Mouse (Mus musculus): ENCODE results near the gene Mkln1. TPM values are rescaled to one million over a fixed set of nuclear protein-coding genes. Genes with fewer than 3 reads are reported as not detected.

The Mkln1 gene
- polyA plus RNA-seq, 1 experiment from 2014 or later, result 136 TPM

DNA sequence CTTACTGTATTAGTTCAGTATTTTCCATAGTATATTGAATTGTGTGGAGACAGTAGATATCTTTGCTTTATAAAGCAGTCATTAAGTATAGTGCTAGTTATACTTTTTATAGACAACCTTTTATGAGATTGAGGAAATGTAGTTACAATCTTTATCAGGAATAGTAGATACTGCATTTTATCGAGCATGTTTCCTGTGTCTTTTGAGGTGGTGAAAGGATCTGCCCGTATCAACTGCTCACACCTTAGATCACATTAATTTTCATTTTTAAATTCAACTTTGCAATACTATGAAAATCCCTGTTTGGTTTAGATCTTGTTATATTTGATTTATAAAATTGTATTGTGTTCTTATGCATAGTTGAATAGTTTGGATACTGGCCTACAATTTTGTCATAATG, 38.7 kb downstream of the Mkln1 start:
- H3K4me3 ChIP-seq (replicated peaks; ENCODE audit: low read length), result no peak overlapping the region
- H3K36me3 ChIP-seq (replicated peaks; ENCODE audit: control insufficient read depth, insufficient read depth), result peaks cover 20% of the 10 kb centered on the region
- no peak overlapping the region for H3K9ac ChIP-seq
- 90% methylated on average over 2 of the region's 2 CpGs for WGBS
- H3K4me2 ChIP-seq (replicated peaks), result no peak overlapping the region
- no peak overlapping the region for H3K27ac ChIP-seq
- no peaks in the 10 kb centered on the region for H3K9me3 ChIP-seq (ENCODE audit: control insufficient read depth, low read length)
- H3K4me1 ChIP-seq (replicated peaks; ENCODE audit: control insufficient read depth, insufficient read depth, low read length), result no peaks in the 10 kb centered on the region
- DNase-seq (ENCODE audit: low spot score) (no peak), ATAC-seq (ENCODE audit: low FRiP score) (no peak)
- H3K27me3 ChIP-seq (ENCODE audit: control insufficient read depth, insufficient read depth, low read length), result no peaks in the 10 kb centered on the region

DNA sequence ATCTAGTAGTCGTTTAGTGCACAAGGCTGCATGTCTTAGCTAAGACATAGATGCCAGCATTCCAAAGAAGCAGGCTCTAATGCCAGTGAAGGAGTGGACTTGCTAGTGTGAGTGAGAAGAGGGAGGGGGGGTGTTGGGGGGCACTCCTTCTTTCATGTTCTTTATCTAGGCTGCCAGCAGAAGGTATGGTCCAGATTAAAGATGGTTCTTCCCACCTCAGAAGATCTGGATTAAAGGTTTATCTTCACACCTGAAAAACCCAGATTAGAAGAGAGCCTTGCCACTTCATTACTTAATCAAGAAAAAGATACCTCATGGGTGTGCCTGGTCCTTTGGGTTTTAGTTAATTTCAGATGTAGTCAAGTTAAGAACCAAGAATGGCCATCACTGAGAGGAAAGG, 46.7 kb downstream of the Mkln1 start:
- ATAC-seq (ENCODE audit: low FRiP score) (no peak), DNase-seq (ENCODE audit: low spot score) (no peak)
- H3K4me2 ChIP-seq (replicated peaks), result no peak overlapping the region
- H3K9me3 ChIP-seq (ENCODE audit: control insufficient read depth, low read length), result no peaks in the 10 kb centered on the region
- no peak overlapping the region for H3K27ac ChIP-seq
- H3K4me3 ChIP-seq (replicated peaks; ENCODE audit: low read length), result no peak overlapping the region
- H3K27me3 ChIP-seq (ENCODE audit: control insufficient read depth, insufficient read depth, low read length), result no peaks in the 10 kb centered on the region
- no peak overlapping the region for H3K9ac ChIP-seq
- H3K4me1 ChIP-seq (replicated peaks; ENCODE audit: control insufficient read depth, insufficient read depth, low read length), result no peaks in the 10 kb centered on the region
- peaks cover 7% of the 10 kb centered on the region for H3K36me3 ChIP-seq (replicated peaks; ENCODE audit: control insufficient read depth, insufficient read depth)
- 91% methylated on average over 1 of the region's 1 CpGs for WGBS

DNA sequence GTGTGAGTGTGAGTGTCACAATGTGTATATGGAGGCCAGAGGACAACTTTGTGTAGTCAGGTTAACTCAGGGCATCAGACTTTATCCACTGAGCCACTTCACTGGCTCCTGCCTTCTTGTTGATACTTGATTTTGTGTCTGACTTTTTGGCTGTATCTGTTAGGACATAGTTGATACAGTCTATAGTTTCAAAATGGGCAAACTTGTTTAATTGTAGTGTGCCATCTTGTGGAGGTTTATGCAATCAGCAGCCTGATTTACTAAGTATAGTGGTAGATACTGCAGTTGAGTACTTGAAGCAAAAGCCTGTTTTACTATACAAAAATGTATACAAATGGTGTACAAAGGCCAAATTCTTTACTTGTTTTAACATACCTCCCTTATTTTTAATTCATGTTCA, 55.2 kb downstream of the Mkln1 start:
- Histone ChIP-seq H3K9me3 (ENCODE audit: control insufficient read depth, low read length) (no peaks in the 10 kb centered on the region), H3K27me3 (ENCODE audit: control insufficient read depth, insufficient read depth, low read length) (no peaks in the 10 kb centered on the region), H3K4me2 (replicated peaks) (no peak overlapping the region), H3K4me1 (replicated peaks; ENCODE audit: control insufficient read depth, insufficient read depth, low read length) (no peaks in the 10 kb centered on the region), H3K27ac (no peak overlapping the region), H3K4me3 (replicated peaks; ENCODE audit: low read length) (no peak overlapping the region), H3K9ac (no peak overlapping the region), H3K36me3 (replicated peaks; ENCODE audit: control insufficient read depth, insufficient read depth) (peaks cover 22% of the 10 kb centered on the region)
- peak; percentile 72 for DNase-seq (ENCODE audit: low spot score)
- no peak for ATAC-seq (ENCODE audit: low FRiP score)

DNA sequence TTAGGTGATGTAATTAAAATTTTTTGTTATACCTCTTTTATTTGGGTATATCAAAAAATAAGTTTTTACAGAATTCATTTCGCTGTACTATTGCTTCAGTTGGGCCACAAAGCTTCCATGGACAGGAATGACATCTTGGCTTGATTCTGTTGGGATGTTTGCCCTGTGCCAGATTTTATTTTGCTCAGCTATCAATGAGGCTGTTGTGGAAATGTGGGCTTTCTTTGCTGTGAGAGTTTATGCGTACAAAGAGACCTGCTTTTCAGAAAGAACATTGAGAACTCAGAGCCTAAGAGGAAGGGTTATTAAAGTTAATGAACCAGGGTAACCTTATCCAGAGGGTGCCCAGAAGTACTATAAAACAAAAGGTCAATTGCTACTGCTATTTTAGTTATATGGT, 56.8 kb downstream of the Mkln1 start:
- no peak for DNase-seq (ENCODE audit: low spot score)
- Histone ChIP-seq H3K4me2 (replicated peaks) (no peak overlapping the region), H3K27me3 (ENCODE audit: control insufficient read depth, insufficient read depth, low read length) (no peaks in the 10 kb centered on the region), H3K36me3 (replicated peaks; ENCODE audit: control insufficient read depth, insufficient read depth) (peaks cover 20% of the 10 kb centered on the region), H3K9me3 (ENCODE audit: control insufficient read depth, low read length) (no peaks in the 10 kb centered on the region), H3K4me1 (replicated peaks; ENCODE audit: control insufficient read depth, insufficient read depth, low read length) (no peaks in the 10 kb centered on the region), H3K9ac (no peak overlapping the region), H3K27ac (no peak overlapping the region), H3K4me3 (replicated peaks; ENCODE audit: low read length) (no peak overlapping the region)
- ATAC-seq (ENCODE audit: low FRiP score), result no peak
- 79% methylated on average over 2 of the region's 2 CpGs for WGBS

DNA sequence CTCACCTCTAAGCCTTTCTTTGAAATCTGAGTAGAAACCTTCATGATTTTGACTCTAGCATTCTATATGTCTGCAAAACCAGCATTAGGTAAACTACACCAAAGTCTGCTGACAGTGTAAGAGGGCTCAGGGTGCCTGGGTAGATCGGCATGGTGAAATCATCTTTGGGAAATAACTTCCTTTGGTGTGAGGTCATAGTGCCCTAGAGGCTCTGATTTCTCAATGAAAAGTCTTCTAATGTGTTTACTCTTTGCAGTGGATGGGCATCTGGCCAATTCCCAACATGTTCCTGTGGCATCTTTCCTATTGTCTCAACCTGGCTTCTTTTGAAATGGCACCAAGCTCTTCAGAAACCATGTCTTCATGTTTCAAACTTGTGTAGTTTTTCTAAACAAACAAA, 58.5 kb downstream of the Mkln1 start:
- no peaks in the 10 kb centered on the region for H3K27me3 ChIP-seq (ENCODE audit: control insufficient read depth, insufficient read depth, low read length)
- H3K4me2 ChIP-seq (replicated peaks), result no peak overlapping the region
- 95% methylated on average over 1 of the region's 1 CpGs for WGBS
- DNase-seq (ENCODE audit: low spot score) (no peak), ATAC-seq (ENCODE audit: low FRiP score) (no peak)
- H3K9me3 ChIP-seq (ENCODE audit: control insufficient read depth, low read length), result no peaks in the 10 kb centered on the region
- no peak overlapping the region for H3K4me3 ChIP-seq (replicated peaks; ENCODE audit: low read length)
- H3K27ac ChIP-seq, result no peak overlapping the region
- peaks cover 19% of the 10 kb centered on the region for H3K36me3 ChIP-seq (replicated peaks; ENCODE audit: control insufficient read depth, insufficient read depth)
- H3K9ac ChIP-seq, result no peak overlapping the region
- H3K4me1 ChIP-seq (replicated peaks; ENCODE audit: control insufficient read depth, insufficient read depth, low read length), result no peaks in the 10 kb centered on the region

DNA sequence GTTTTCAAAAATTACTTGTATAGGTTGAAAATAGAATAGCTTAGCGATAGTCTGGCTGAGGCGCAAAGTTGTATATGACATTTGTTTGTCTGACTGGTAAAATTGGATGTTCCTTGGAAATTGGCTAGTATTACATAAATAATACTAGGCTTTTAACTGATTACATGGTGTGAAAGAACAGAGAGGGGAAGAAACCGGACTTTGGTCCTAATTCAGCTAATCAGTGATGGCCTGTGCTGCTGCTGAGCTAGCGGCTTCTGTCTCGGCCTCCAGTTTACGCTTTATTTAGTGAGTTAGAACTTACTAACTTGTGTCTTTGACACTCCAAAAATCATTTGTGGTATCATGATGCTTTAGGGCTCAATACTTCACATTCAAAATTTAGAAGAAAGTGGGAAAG, 70.9 kb downstream of the Mkln1 start:
- WGBS, result 97% methylated on average over 6 of the region's 6 CpGs
- H3K27me3 ChIP-seq (ENCODE audit: control insufficient read depth, insufficient read depth, low read length), result no peaks in the 10 kb centered on the region

DNA sequence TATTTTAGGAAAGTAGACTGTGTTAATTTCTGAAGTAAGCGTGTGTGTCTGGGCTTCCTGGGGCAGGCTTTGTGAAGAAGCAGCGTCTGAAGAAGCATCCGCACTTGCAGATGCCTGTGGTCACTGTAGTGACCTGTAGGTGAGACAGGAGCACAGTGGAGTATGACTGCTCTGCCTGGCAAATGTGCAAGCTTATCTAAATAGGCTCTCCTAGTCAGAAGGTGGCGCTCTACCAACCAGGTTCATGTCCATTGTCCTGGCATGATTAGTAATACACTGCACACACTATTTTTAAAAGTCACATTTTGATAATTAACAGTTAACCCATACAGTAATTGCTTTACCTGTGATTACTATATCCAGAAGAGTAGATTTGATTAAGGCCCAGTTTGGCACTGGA, 79.7 kb downstream of the Mkln1 start:
- DNase-seq (ENCODE audit: low spot score) (no peak), ATAC-seq (ENCODE audit: low FRiP score) (no peak)
- no peaks in the 10 kb centered on the region for H3K9me3 ChIP-seq (ENCODE audit: control insufficient read depth, low read length)
- whole genome bisulfite sequencing, result 77% methylated on average over 4 of the region's 4 CpGs
- no peak overlapping the region for H3K4me2 ChIP-seq (replicated peaks)
- no peak overlapping the region for H3K9ac ChIP-seq
- no peaks in the 10 kb centered on the region for H3K27me3 ChIP-seq (ENCODE audit: control insufficient read depth, insufficient read depth, low read length)
- no peak overlapping the region for H3K4me3 ChIP-seq (replicated peaks; ENCODE audit: low read length)
- no peaks in the 10 kb centered on the region for H3K4me1 ChIP-seq (replicated peaks; ENCODE audit: control insufficient read depth, insufficient read depth, low read length)
- H3K36me3 ChIP-seq (replicated peaks; ENCODE audit: control insufficient read depth, insufficient read depth), result peaks cover 42% of the 10 kb centered on the region
- H3K27ac ChIP-seq, result no peak overlapping the region

More for the DNA sequence above, 70.9 kb downstream of the Mkln1 start:
- no peak for ATAC-seq (ENCODE audit: low FRiP score)
- Histone ChIP-seq H3K27ac (no peak overlapping the region), H3K9ac (no peak overlapping the region), H3K4me3 (replicated peaks; ENCODE audit: low read length) (no peak overlapping the region), H3K9me3 (ENCODE audit: control insufficient read depth, low read length) (no peaks in the 10 kb centered on the region), H3K4me1 (replicated peaks; ENCODE audit: control insufficient read depth, insufficient read depth, low read length) (no peaks in the 10 kb centered on the region), H3K4me2 (replicated peaks) (no peak overlapping the region), H3K36me3 (replicated peaks; ENCODE audit: control insufficient read depth, insufficient read depth) (peaks cover 23% of the 10 kb centered on the region)
- DNase-seq (ENCODE audit: low spot score), result no peak

DNA sequence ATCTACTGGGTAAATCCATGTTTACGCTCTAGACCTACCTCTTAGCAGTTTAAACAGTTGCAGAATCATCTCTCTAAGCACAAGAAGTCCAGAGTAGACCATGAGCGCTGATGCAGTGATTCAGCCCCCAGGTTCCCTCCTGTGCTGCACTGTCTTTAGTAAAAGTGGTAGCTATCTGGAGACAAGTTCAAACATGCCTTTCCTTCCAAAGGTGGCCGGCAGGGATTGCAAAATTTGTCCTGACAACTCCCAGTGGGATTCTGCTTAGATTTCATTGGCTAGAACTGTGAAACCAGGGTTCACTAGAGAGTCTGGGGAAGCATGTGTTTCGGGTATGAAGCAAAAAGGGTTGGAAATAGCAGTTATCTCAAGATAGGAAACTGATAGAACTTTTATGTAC, 81.5 kb downstream of the Mkln1 start:
- WGBS, result 82% methylated on average over 4 of the region's 4 CpGs

DNA sequence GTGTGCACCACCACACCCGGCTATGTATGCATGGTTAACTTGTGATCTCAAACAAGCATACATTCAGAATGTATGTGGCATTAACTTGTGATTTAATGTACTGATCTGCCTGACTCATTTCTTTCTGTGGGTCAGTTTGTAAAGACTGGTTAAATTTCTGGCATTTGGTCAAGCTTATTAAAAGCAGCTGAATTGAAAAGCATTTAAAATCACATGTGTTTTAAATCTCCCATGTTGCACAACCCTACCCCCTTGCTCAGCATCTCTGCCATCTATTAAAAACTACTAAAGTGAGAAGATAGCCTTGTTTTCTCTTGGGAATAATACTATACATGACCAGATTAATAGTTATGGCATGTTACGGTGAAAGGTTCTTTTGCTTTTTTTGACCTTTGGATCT, 88.1 kb downstream of the Mkln1 start:
- Histone ChIP-seq H3K27ac (no peak overlapping the region), H3K9me3 (ENCODE audit: control insufficient read depth, low read length) (no peaks in the 10 kb centered on the region), H3K4me1 (replicated peaks; ENCODE audit: control insufficient read depth, insufficient read depth, low read length) (no peaks in the 10 kb centered on the region), H3K36me3 (replicated peaks; ENCODE audit: control insufficient read depth, insufficient read depth) (peaks cover 22% of the 10 kb centered on the region; the same call in 1 of the 2 replicates), H3K4me2 (replicated peaks) (no peak overlapping the region), H3K27me3 (ENCODE audit: control insufficient read depth, insufficient read depth, low read length) (no peaks in the 10 kb centered on the region), H3K4me3 (replicated peaks; ENCODE audit: low read length) (no peak overlapping the region), H3K9ac (no peak overlapping the region)
- ATAC-seq (ENCODE audit: low FRiP score) (no peak), DNase-seq (ENCODE audit: low spot score) (no peak)
- WGBS, result 91% methylated on average over 2 of the region's 2 CpGs

More for the DNA sequence above, 81.5 kb downstream of the Mkln1 start:
- no peak overlapping the region for H3K4me2 ChIP-seq (replicated peaks)
- H3K9ac ChIP-seq, result no peak overlapping the region
- no peak overlapping the region for H3K4me3 ChIP-seq (replicated peaks; ENCODE audit: low read length)
- H3K9me3 ChIP-seq (ENCODE audit: control insufficient read depth, low read length), result no peaks in the 10 kb centered on the region
- H3K4me1 ChIP-seq (replicated peaks; ENCODE audit: control insufficient read depth, insufficient read depth, low read length), result no peaks in the 10 kb centered on the region
- no peaks in the 10 kb centered on the region for H3K27me3 ChIP-seq (ENCODE audit: control insufficient read depth, insufficient read depth, low read length)
- ATAC-seq (ENCODE audit: low FRiP score), result no peak
- H3K27ac ChIP-seq, result no peak overlapping the region
- DNase-seq (ENCODE audit: low spot score), result no peak
- H3K36me3 ChIP-seq (replicated peaks; ENCODE audit: control insufficient read depth, insufficient read depth), result peaks cover 31% of the 10 kb centered on the region

DNA sequence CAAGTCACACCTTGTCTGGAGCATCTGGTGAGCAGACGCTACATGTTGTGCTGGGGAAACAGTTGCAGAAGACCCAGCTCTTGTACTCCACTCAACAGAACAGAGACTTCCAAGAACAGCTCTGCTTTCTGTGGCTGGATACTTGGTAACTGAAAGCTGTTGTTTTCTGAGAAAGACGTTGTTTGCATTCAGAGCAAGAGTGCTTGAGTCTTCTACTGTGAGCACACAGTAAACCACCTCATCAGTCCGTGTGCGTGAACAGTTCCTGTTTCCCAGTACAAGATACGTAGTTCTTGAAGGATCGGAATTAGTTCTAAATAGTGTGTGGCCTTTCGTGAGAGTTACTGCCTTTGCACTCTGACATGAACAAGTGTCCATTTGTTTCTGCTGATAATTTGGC, 91.4 kb downstream of the Mkln1 start:
- Histone ChIP-seq H3K9me3 (ENCODE audit: control insufficient read depth, low read length) (no peaks in the 10 kb centered on the region), H3K36me3 (replicated peaks; ENCODE audit: control insufficient read depth, insufficient read depth) (peaks cover 38% of the 10 kb centered on the region), H3K4me2 (replicated peaks) (no peak overlapping the region), H3K4me1 (replicated peaks; ENCODE audit: control insufficient read depth, insufficient read depth, low read length) (no peaks in the 10 kb centered on the region), H3K27ac (no peak overlapping the region), H3K27me3 (ENCODE audit: control insufficient read depth, insufficient read depth, low read length) (no peaks in the 10 kb centered on the region), H3K9ac (no peak overlapping the region), H3K4me3 (replicated peaks; ENCODE audit: low read length) (no peak overlapping the region)
- no peak for ATAC-seq (ENCODE audit: low FRiP score)
- 92% methylated on average over 7 of the region's 7 CpGs for WGBS
- DNase-seq (ENCODE audit: low spot score), result no peak

All from hindbrain, embryonic 14.5 days (tissue).